Mouse (Mus musculus): Measurements from ENCODE around the gene Cfap54. TPM values are rescaled to one million over a fixed set of nuclear protein-coding genes. Genes with fewer than 3 reads are reported as not detected.

Cfap54 gene
- polyA plus RNA-seq, 1 experiment from 2014 or later, result not detected

- Histone ChIP-seq H3K4me2 (replicated peaks; ENCODE audit: low read depth) (no peak overlapping the region), H3K4me1 (replicated peaks; ENCODE audit: control insufficient read depth, insufficient read depth) (no peaks in the 10 kb centered on the region), H3K9me3 (ENCODE audit: control insufficient read depth, low read length) (no peaks in the 10 kb centered on the region), H3K27ac (replicated peaks) (no peak overlapping the region), H3K9ac (ENCODE audit: low read length) (no peak overlapping the region), H3K4me3 (ENCODE audit: low read depth, low read length) (no peak overlapping the region), H3K27me3 (ENCODE audit: control insufficient read depth, insufficient read depth, low read length) (no peaks in the 10 kb centered on the region), H3K36me3 (ENCODE audit: control insufficient read depth, insufficient read depth, low read length) (no peaks in the 10 kb centered on the region)
- ATAC-seq (ENCODE audit: low FRiP score, low TSS enrichment) (no peak), DNase-seq (ENCODE audit: low spot score) (no peak)
- WGBS, result 86% methylated on average over 10 of the region's 10 CpGs
- TF ChIP-seq EP300 (optimal IDR thresholded peaks at IDR 0.05) (no peak), CTCF (IDR thresholded peaks at IDR 0.05; ENCODE audit: low read depth) (no peak)
Observed at GRCm38 (mm10) chr10:93043195-93043594, 38.2 kb downstream of the Cfap54 start.

- Histone ChIP-seq H3K4me2 (replicated peaks; ENCODE audit: low read depth) (no peak overlapping the region), H3K4me1 (replicated peaks; ENCODE audit: control insufficient read depth, insufficient read depth) (no peaks in the 10 kb centered on the region), H3K9me3 (ENCODE audit: control insufficient read depth, low read length) (no peaks in the 10 kb centered on the region), H3K9ac (ENCODE audit: low read length) (no peak overlapping the region), H3K4me3 (ENCODE audit: low read depth, low read length) (no peak overlapping the region), H3K27ac (replicated peaks) (no peak overlapping the region), H3K27me3 (ENCODE audit: control insufficient read depth, insufficient read depth, low read length) (no peaks in the 10 kb centered on the region), H3K36me3 (ENCODE audit: control insufficient read depth, insufficient read depth, low read length) (no peaks in the 10 kb centered on the region)
- TF ChIP-seq CTCF (IDR thresholded peaks at IDR 0.05; ENCODE audit: low read depth) (no peak), EP300 (optimal IDR thresholded peaks at IDR 0.05) (no peak)
- ATAC-seq (ENCODE audit: low FRiP score, low TSS enrichment), result no peak
- WGBS, result 77% methylated on average over 3 of the region's 3 CpGs
- no peak for DNase-seq (ENCODE audit: low spot score)
Observed at GRCm38 (mm10) chr10:93041850-93042249, 39.6 kb downstream of the Cfap54 start.

GRCm38 (mm10) chr10:93041392-93041791, 40.0 kb downstream of the Cfap54 start:
- no peak overlapping the region for H3K4me2 ChIP-seq (replicated peaks; ENCODE audit: low read depth)
- WGBS, result 68% methylated on average over 4 of the region's 4 CpGs

GRCm38 (mm10) chr10:93036532-93036931, 44.9 kb downstream of the Cfap54 start:
- H3K9ac ChIP-seq (ENCODE audit: low read length), result no peak overlapping the region
- TF ChIP-seq CTCF (IDR thresholded peaks at IDR 0.05; ENCODE audit: low read depth), result no peak
- no peak for TF ChIP-seq EP300 (optimal IDR thresholded peaks at IDR 0.05)
- ATAC-seq (ENCODE audit: low FRiP score, low TSS enrichment) (no peak), DNase-seq (ENCODE audit: low spot score) (no peak)
- 86% methylated on average over 3 of the region's 3 CpGs for WGBS
- no peaks in the 10 kb centered on the region for H3K27me3 ChIP-seq (ENCODE audit: control insufficient read depth, insufficient read depth, low read length)
- H3K4me1 ChIP-seq (replicated peaks; ENCODE audit: control insufficient read depth, insufficient read depth), result no peaks in the 10 kb centered on the region
- H3K4me2 ChIP-seq (replicated peaks; ENCODE audit: low read depth), result no peak overlapping the region
- no peaks in the 10 kb centered on the region for H3K9me3 ChIP-seq (ENCODE audit: control insufficient read depth, low read length)
- no peak overlapping the region for H3K27ac ChIP-seq (replicated peaks)
- H3K36me3 ChIP-seq (ENCODE audit: control insufficient read depth, insufficient read depth, low read length), result no peaks in the 10 kb centered on the region
- no peak overlapping the region for H3K4me3 ChIP-seq (ENCODE audit: low read depth, low read length)

More at GRCm38 (mm10) chr10:93041392-93041791, 40.0 kb downstream of the Cfap54 start:
- Histone ChIP-seq H3K4me3 (ENCODE audit: low read depth, low read length) (no peak overlapping the region), H3K27ac (replicated peaks) (no peak overlapping the region), H3K27me3 (ENCODE audit: control insufficient read depth, insufficient read depth, low read length) (no peaks in the 10 kb centered on the region), H3K36me3 (ENCODE audit: control insufficient read depth, insufficient read depth, low read length) (no peaks in the 10 kb centered on the region), H3K9ac (ENCODE audit: low read length) (no peak overlapping the region), H3K4me1 (replicated peaks; ENCODE audit: control insufficient read depth, insufficient read depth) (no peaks in the 10 kb centered on the region), H3K9me3 (ENCODE audit: control insufficient read depth, low read length) (no peaks in the 10 kb centered on the region)
- TF ChIP-seq EP300 (optimal IDR thresholded peaks at IDR 0.05), result no peak
- no peak for TF ChIP-seq CTCF (IDR thresholded peaks at IDR 0.05; ENCODE audit: low read depth)
- no peak for DNase-seq (ENCODE audit: low spot score)
- ATAC-seq (ENCODE audit: low FRiP score, low TSS enrichment), result no peak

- no peak for TF ChIP-seq EP300 (optimal IDR thresholded peaks at IDR 0.05)
- no peak for TF ChIP-seq CTCF (IDR thresholded peaks at IDR 0.05; ENCODE audit: low read depth)
- H3K27ac ChIP-seq (replicated peaks), result no peak overlapping the region
- H3K27me3 ChIP-seq (ENCODE audit: control insufficient read depth, insufficient read depth, low read length), result no peaks in the 10 kb centered on the region
Observed at GRCm38 (mm10) chr10:93035489-93035888, 45.9 kb downstream of the Cfap54 start.

GRCm38 (mm10) chr10:93023295-93023694, 58.1 kb downstream of the Cfap54 start:
- TF ChIP-seq CTCF (IDR thresholded peaks at IDR 0.05; ENCODE audit: low read depth), result no peak
- TF ChIP-seq EP300 (optimal IDR thresholded peaks at IDR 0.05), result no peak
- ATAC-seq (ENCODE audit: low FRiP score, low TSS enrichment) (no peak), DNase-seq (ENCODE audit: low spot score) (no peak)
- WGBS, result 76% methylated on average over 8 of the region's 8 CpGs
- no peak overlapping the region for H3K4me3 ChIP-seq (ENCODE audit: low read depth, low read length)
- no peaks in the 10 kb centered on the region for H3K36me3 ChIP-seq (ENCODE audit: control insufficient read depth, insufficient read depth, low read length)
- no peak overlapping the region for H3K4me2 ChIP-seq (replicated peaks; ENCODE audit: low read depth)
- H3K9ac ChIP-seq (ENCODE audit: low read length), result no peak overlapping the region
- no peak overlapping the region for H3K27ac ChIP-seq (replicated peaks)
- H3K9me3 ChIP-seq (ENCODE audit: control insufficient read depth, low read length), result no peaks in the 10 kb centered on the region
- H3K4me1 ChIP-seq (replicated peaks; ENCODE audit: control insufficient read depth, insufficient read depth), result no peaks in the 10 kb centered on the region
- no peaks in the 10 kb centered on the region for H3K27me3 ChIP-seq (ENCODE audit: control insufficient read depth, insufficient read depth, low read length)

More at GRCm38 (mm10) chr10:93035489-93035888, 45.9 kb downstream of the Cfap54 start:
- ATAC-seq (ENCODE audit: low FRiP score, low TSS enrichment), result no peak
- Histone ChIP-seq H3K4me3 (ENCODE audit: low read depth, low read length) (no peak overlapping the region), H3K9ac (ENCODE audit: low read length) (no peak overlapping the region), H3K4me1 (replicated peaks; ENCODE audit: control insufficient read depth, insufficient read depth) (no peaks in the 10 kb centered on the region), H3K9me3 (ENCODE audit: control insufficient read depth, low read length) (no peaks in the 10 kb centered on the region), H3K4me2 (replicated peaks; ENCODE audit: low read depth) (no peak overlapping the region), H3K36me3 (ENCODE audit: control insufficient read depth, insufficient read depth, low read length) (no peaks in the 10 kb centered on the region)
- no peak for DNase-seq (ENCODE audit: low spot score)
- 74% methylated on average over 10 of the region's 10 CpGs for WGBS

All from stomach, postnatal 0 days (tissue).